Mouse (Mus musculus) CD4-positive, CD25-positive, alpha-beta regulatory T cell, adult 9 weeks (primary cell): ENCODE measurements around the gene Il5. TPM values are rescaled to one million over a fixed set of nuclear protein-coding genes. Genes with fewer than 3 reads are reported as not detected.

ENCODE experiments used
- polyA plus RNA-seq: library from polyadenylated mRNA; unstranded; fragments of 100-300 nt; shearing (Covaris generic); gene quantifications from one replicate; pipeline ENCODE4 v1.2.1, GENCODE M21; 2017

Il5 gene
- not detected for polyA plus RNA-seq

DNA sequence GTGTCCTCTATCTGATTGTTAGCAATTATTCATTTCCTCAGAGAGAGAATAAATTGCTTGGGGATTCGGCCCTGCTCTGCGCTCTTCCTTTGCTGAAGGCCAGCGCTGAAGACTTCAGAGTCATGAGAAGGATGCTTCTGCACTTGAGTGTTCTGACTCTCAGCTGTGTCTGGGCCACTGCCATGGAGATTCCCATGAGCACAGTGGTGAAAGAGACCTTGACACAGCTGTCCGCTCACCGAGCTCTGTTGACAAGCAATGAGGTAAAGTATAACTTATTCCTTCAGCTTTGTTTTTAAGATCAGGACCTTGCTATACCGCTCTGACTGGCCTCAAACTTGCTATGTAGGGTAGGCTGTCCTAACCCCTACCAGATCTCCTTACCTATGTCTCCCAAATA, at the start of gene Il5:
Il5 (plus strand) TSS at position 80 of the 400 bp plus-strand sequence.

DNA sequence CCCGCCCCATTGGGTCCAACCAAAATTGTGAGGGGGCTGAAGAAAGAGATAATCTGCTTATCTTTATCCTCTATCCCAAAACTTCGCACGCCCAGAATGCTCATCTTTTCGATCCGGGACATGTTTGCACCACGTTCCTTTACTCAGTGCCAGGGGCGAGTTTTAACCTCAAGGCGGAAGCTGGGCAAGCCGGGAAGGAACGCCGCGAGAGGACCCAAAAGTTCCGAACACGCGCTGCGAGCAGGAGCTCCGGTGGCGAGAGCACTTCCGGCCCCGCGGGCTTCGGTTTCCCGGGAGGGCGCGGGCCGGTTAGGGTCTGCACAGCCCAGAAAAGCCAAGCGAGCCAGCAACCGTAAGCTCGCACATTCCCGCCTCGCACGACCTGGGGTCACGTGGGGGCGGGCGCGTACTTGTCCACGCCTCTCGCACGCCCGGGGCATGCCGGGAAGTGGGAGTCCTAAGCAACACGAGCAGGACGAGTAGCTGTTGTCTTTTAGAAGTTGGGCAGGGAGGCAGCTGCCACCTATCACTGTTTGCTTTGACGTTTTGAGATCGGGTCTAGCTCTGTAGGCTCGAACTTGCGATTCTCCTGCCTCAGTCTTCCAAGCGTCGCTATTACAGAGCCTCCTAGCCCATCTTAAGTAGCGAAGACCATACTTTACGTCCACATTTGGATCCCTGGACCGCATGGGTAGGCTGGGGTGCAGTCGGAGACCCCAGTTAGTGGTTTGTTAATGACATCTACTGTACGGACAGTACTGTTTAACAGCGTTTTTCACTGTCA, 13.5 kb upstream of the Il5 start, which contains the start of gene Rad50:
Rad50 (minus strand) TSS at position 386 of the 784 bp plus-strand sequence.

DNA sequence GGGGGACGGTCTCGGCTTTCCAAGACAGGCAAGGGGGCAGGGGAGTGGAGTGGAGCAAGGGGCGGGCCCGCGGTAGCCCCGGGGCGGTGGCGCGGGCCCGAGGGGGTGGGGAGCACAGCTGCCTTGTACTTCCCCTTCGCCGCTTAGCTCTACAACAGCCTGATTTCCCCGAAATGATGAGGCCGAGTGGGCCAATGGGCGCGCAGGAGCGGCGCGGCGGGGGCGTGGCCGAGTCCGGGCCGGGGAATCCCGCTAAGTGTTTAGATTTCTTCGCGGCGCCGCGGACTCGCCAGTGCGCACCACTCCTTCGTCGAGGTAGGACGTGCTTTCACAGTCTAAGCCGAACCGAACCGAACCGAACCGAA, 49.1 kb downstream of the Il5 start, which contains the start of gene Irf1:
Irf1 (plus strand) TSS at position 255 of the 365 bp plus-strand sequence.

DNA sequence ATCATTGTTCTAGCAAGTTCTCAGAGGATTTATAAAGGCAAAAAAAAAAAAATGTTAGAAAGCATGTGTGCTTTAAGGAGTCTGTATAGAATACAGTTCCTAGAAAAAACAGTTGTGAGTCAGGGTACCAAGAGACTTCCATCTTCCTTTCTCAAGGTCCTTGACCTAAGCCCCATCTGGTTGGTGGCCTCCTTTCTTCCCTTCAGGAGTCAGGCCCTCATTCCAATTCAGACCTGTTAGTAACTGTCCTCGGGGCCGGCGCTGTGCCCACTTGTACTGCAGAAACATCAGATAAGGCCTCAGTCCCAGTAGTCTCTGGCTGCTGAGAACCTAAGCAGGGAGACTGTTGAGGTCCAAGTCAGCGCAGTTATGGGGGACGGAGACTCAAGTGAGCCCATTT, 52.5 kb downstream of the Il5 start, which contains the start of gene Gm17334:
Gm17334 (minus strand) TSS at position 101 of the 400 bp plus-strand sequence.

Other genes with a start within 250 kb of the Il5 start
- gene Gm9945, start 240.6 kb upstream of the Il5 start, polyA plus RNA-seq = not detected
- gene Sowaha, start 240.5 kb upstream of the Il5 start, polyA plus RNA-seq = not detected
- 0.62 TPM for gene Sept8, start 201.5 kb upstream of the Il5 start, polyA plus RNA-seq
- gene Kif3a, start 153.4 kb upstream of the Il5 start, polyA plus RNA-seq = 10.8 TPM
- gene Il4, start 102.1 kb upstream of the Il5 start, polyA plus RNA-seq = 7.0 TPM
- gene Il13, start 86.1 kb upstream of the Il5 start, polyA plus RNA-seq = not detected
- gene Rad50, start 13.5 kb upstream of the Il5 start, polyA plus RNA-seq = 57.4 TPM
- 436 TPM for gene Irf1, start 49.2 kb downstream of the Il5 start, polyA plus RNA-seq
- 3.4 TPM for gene Gm17334, start 52.4 kb downstream of the Il5 start, polyA plus RNA-seq
- gene Gm12216, start 138.5 kb downstream of the Il5 start, polyA plus RNA-seq = 36.8 TPM
- gene Slc22a5, start 170.9 kb downstream of the Il5 start, polyA plus RNA-seq = 46.8 TPM